Mouse (Mus musculus) lung, postnatal 14 days (tissue): ENCODE measurements around the gene Fbxl4.
"Not testable (repeated sequence)": the region's sequence is repeated elsewhere in the genome, so short reads cannot be mapped to it uniquely, and the experiment has no call there.

Experiments used
- DNase-seq: peaks from one replicate; pipeline ENCODE4 v3.0.0; 2021

The Fbxl4 gene

DNA sequence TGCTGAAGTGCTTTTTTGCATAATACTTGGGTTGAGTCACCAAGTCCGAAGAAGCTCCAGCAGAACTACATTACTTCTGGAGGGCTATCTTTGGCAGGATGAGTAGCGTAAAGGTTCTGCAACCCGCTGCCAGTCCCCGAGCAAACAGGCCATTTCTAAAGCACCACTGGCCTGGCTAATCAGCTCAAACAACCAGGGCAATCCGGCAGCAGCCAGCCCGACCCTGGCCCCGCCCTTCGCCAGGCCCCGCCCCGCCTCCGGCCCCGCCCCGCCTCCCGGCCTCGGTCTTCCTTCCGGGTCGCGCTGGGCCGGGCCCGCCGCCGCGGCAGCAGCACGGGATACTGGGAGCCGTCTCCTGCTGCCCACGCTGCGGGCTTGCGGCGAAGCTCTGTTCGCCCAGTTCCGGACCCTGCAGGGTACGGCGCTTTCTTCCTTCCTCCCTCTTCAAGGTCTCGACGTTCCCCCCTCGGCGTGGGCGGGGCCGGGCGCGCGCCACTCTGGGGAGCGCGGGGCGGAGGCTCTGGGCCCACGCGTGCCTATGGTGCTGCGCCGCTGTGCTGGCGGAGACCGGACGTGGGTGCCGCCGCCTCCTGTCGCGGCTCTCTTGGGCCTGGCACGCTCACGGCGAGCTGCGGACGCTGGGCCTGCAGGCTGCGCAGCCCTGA, at the start of gene Fbxl4:
Gene Fbxl4 (plus strand): TSS at position 278 of the 665 bp plus-strand sequence.
- peak; percentile 84 for DNase-seq

DNA sequence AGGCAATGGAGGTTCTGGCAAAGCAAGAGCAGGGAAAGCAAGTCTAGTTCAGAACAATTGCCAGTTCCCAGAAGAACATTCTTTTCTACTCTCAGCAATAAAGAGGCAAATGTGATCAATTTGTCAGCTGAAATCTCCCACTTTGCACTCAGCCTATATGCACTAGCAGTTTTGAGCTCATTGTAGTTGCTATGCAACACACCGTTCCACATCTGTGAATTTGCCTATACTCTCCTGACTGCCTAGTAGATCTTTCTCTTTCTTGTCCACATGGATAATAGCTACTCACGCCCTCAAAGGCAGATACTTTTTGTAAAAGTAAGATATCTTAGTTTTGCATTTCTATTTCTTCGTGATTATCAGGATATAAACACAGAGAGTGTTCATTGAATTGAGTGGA, 42.8 kb upstream of the Fbxl4 start:
- no peak for DNase-seq

DNA sequence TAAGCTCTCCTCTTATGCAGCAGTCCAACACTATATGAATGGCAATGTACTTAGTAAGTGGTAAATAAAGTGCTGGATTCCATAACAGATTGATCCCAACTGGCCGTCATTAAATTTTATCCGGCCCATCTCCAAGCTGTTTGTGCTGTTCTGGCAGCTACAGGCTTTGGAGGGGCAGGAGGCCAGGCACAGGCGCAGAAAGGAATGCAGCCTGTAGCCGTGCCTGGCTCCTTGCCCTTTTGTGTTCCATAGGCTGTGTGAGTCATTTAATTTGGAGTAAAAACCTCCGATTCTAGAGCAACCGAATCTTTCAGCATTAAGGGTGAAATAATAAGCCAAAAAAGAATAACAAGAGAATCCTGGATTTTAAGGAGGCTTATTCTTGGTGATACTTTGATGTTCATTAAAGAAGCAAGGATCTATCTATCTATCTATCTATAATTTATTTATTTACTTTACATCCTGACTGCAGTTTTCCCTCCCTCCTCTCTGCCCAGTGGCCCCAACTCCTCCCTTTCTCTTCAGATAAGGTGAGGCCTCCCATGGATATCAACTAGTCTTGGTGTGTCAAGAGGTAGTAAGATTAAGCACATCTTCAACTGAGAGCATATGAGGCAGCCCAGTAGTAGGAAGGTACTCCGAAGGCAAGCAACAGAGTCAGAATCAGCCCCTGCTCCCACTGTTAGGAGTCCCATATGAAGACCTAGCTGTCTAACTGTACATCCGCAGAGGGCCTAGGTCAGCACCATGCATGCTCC, 14.3 kb upstream of the Fbxl4 start:
- DNase-seq = no peak

DNA sequence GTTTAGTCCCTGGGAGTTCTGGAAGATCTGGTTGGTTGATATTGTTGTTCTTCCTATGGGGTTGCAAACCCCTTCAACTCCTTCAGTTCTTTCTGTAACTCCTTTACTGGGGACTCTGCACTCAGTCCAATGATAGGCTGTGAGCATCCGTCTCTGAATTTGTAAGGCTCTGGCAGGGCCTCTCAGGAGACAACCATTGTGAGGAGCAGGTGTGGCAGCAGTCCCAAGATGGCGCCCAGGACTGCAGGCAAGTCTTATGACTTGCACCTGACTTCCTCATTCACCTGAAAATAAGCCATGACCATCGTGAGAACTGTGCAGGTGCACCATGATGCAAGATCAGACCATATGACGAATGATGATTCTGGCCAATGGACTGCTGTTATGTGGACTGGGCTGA, 8.3 kb upstream of the Fbxl4 start:
- DNase-seq = not testable (repeated sequence)

DNA sequence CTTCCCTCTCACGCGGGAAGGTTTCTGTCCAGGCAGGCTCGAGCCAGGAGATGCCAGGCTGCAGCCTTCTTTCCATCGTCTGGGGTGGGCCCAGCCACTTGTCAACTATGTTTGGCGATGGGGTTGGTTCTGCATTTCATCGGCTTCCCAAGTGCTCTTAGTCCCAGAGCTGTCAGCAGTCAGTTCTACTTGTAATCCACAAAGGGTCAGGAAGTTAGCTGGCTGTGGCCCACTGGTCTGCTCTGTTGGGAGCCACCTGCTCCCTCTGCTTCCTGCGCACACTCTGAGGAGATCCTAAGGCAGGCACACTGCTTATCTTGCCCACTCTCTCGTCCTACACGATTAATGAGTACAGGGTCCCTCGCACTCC, 573 bp downstream of the Fbxl4 start:
- no peak for DNase-seq

DNA sequence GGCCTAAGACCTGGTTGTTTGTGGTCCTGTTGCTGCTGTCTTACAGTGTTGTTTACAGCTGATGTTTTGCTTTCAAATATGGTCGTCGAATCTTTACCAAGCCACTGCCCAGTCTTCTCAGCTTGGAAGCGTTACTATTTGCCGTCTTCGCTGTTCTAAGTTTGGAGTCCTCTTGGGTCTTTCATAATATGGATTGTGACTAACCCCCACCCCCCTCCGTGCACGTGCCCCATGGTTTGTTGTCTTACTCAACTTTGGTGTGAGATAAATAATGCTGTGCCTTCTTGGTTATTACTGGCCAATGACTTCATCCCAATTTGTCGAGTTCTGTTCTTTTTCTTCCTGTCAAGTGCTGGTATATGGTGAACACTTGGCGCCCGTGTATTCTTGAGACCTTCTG, 1.1 kb downstream of the Fbxl4 start:
- DNase-seq = no peak

DNA sequence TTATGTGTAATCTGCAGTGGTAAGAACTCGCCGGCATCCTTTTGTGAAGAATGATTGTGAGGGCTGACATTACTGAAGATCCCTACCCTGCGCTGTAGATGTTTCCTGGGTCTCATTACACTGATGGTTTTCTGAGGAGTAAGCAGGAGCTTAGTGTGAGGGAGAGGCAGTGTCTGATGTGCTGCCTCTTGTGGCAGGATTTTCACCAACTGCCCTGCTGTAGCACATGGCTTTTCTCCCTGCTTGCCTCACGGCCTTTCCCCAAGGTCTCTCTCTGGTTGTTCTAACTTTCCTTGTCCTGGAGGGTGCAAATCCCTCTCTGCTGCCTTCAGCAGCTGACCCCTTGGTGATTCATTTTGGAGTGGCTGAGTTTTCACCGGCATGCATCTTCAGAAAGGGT, 10.0 kb downstream of the Fbxl4 start:
- DNase-seq = no peak

DNA sequence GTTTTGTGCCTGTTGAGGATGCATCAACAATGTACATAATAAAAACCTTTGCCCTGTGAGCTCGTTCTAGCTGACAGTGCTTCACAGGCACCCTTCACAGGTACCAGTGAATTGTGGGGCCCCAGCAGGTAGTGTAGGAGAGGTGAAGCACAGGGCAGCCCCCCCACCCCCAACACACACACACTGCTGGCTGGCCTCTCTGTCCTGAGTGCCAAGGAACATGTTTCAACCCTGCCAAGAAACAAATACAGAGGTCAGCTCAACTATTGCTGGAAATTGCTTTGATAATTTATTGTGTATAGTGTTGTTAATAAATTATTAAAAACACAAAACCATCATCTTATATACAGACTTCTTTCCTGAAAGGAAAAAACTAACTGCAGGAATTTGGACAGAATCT, 21.2 kb downstream of the Fbxl4 start:
- DNase-seq = no peak

DNA sequence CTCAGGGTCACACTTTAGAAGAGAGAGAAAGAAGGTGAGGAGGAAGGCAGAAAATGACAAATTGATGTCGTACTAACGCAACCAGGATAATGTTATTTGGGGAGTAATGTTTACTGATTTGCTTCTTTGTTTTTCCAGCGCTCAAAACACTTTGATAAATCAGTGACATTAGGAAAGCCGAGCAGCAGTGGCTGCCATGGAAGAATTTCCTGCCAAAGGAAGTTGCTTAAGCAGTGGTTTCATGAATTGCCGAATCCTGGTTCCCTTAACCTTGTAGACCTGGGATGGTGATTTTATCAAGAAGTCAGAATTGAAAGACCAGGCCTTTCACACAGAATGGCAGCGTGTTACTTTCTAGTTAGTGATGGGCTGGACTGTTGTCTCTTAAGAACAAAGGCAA, 23.3 kb downstream of the Fbxl4 start:
- no peak for DNase-seq

DNA sequence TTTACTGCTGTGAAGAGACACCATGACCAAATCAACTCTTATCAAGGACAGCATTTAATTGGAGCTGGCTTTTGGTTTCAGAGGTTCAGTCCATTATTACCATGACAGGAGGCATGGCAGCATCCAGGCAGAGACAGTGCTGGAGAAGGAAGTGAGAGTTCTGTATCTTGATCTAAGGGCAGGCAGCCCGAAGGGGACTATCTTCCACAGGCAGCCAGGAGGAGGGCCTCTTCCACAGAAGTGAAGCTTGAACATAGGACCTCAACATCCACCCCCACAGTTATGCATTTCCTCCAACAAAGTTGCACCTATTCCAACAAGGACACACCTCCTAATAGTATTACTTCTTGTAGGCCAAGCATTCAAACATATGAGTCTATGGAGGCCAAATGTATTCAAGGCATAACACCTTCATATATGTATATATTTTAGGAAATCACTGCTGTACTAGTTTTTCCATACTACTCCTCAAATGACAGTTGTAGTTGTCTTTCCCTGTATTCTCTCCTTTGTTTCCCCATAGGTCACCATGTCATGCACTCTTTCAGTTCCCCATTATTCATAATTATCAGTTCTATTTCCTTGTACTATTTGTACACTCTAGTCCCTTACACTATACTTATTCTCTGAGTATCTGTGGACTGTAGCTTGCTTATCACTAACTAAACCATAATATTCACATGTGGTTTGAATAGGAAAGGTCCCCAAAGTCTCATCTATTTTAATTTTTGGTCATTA, 26.4 kb downstream of the Fbxl4 start:
- no peak for DNase-seq

DNA sequence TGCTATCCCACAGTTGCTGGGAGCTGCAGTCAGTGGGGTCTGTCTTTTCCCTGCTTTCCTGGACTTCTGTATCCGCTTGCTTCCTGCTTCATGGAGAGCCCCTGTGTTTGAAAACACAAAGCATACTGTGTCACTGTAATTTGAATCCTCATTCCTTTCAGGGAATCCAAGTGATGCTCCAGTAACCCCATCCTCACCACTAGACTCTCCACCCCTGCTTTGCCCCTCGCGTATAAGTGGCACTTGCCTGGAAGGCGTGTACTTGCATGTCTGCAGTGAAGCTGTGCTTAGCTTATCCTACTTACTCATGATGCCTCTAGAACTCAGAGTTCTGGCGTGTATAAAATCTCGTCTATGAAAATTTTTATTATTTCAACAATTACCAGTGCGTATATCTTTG, 32.7 kb downstream of the Fbxl4 start:
- DNase-seq = no peak

DNA sequence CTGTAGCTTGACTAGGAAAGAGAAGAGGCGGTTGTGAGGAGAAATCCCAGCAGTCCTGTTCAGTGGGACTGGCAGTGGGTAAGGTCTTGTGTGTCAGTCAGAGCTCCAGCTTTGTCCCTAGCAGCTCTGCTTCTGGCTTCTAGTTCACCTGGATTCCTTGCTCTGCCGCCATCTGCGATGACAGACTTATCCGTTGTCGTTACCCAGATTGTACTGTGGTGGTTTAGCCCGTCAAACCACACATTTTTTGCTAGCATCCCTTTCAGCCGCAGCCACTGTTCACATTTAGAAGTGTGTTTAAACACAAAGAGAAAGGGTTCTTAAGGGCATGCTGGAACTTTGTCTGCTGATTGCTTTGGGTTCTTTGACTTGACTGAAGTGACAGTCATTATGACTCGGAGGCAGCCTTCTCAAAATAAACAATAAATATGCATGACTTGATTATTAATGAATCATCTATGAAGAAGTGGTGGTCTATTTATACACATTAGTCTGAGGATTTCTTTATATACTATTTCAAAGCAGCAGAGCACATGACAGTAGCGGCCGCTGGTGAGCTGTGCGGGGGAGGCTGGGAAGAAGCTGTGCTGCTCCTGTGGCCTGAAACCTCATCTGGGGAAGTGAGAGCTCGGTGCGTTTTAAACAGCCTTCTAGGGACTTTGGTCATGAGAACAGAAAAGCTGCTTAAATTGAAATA, 35.6 kb downstream of the Fbxl4 start:
- no peak for DNase-seq

DNA sequence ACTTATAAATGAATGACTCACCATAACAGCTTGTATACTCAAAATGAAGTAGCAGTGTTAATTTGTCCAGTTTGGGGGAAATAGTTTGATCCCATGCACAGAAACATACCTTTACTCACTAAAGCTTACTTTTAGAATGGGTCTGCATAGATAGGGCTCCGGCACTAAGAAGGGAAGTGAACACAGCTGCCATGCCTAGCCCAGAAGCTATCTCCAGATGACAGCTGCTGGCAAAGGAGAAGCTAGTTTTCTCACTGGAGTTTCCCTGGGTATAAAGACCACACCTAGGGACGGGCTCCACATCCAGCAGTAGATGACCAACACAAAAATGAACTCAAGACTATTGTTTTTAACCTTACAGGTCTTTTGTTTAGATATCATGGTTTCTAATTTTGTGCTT, 38.1 kb downstream of the Fbxl4 start:
- no peak for DNase-seq

DNA sequence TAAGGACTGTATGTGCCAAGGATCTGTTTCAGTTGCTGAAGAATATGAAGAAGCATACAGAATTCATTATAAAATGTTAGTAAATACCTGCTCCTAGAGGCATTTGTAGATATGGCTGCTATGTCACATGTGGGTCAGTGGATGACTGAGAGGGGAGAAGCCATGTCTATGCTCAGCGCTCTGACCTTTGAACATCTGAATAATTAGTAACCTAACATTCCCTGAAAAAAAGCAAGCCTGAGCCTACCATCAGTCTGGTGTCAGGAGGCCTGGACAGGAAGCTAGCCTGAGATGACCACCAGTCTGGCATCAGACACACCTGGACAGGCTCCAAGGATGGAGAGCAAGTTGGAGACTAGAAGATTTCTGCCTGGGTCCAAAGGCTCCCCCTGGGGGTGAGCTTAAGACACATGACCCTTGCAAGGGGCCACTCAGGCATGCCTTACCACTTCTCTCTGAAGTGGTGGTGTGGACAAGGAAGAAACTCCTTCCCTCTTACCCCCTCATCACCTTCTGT, 39.2 kb downstream of the Fbxl4 start:
- no peak for DNase-seq

DNA sequence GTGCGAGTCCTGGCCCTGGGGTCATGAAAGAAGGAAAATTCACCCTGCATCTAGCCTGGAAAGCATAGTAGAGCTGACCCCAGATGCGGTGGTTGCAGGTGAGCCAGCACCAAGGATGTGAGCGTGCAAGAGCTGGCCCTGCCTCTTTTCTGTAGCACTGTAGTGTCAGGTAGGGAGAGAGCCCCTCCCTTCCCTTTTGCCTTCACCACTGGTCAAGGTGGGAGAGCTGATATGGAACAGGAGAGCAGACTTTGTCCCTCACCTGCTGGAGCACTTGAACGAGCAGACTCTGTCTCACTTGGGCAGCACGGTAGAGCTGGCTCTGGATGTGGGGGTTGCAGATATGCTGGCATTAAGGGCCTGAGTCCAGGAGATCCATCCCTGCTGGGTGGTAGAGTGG, 39.7 kb downstream of the Fbxl4 start:
- DNase-seq = no peak

DNA sequence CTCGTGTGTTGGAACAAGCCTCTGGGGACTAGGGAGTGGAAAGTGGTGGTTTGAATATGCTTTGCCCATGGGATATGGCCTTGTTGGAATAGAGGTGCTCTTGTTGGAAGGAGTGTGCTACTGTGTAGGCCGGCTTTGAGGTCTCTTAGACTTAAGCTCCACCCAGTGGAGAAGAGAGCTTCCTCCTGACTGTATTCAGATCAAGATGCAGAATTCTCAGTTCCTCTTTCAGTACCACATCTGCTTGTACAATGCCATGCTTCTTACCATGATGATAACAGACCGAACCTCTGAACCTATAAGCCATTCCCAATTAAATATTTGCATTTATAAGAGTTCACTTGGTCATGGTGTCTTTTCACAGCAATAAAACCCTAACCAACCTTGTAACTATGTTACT, 44.7 kb downstream of the Fbxl4 start:
- DNase-seq = no peak

DNA sequence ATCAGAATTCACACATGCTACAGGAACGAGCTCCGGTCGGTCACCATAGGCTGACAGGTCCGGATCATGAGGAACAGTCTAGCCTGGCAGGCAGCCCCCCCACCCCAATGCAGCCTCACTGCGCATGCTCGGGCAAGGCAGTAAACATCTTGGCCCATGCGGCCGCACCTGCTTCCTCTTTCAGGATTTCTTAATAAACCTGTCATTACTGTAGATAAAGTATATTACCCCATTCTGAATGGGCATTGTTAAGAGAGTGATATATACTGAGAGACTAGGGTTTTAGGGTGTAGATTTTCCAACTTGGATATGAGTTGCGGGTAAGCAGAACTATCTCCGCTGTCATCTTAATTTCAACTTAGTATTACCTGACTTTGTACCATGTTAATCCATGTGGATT, 45.6 kb downstream of the Fbxl4 start:
- DNase-seq = no peak

DNA sequence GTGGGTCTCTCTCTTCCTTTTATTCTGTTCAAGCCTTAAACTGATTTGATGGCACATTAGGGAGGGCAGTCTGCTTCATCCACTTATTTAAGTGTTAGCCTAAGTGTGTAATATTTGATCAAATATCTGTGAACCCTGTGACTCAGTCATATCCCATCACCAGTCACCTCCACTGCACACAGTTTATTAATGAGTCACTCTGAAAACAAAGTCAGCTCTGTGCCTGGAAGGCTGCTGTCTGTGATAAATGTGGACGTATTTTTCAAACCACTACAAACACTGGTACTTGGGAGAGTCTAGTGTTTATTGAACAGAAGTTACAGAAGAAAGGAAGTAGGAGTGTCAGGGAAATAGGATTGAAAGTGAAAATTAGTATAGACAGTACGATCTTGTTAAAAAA, 63.3 kb downstream of the Fbxl4 start:
- no peak for DNase-seq

DNA sequence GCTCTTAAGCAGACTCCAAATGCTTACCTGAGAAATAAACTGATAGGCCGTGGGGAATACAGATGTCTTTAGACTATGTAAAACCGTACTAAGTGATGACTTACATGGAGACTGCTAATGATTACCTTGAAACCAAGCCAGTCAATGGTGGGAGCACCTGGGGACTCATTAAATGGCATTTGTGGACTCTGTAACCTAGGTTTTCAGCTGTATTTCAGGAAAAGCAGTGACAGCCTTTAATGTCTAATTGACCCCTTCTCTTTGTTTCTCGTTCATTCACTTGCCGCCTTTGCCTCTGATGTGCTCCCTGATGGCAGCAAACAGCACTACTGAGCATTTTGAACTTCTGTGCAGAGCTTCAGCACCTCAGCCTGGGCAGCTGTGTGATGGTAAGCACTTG, 65.1 kb downstream of the Fbxl4 start:
- no peak for DNase-seq

DNA sequence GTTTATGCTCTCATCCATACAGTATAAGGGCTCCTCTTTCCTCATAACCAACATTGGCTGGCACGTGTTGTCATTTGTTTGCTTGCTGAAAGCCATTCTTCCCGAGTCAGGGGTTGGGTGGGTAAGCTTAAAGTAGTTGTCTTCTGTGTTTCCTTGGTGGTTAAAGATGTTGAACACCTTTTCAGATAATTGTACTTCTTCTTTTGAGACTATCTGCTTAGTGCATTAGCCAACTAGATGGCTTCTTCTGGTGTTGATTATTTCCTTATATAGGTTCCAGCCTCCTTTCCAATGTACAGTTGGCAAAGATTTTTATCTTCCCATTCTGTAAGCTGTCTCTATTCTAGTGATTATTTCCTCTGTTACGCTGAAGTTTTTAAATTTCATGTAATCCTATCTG, 70.8 kb downstream of the Fbxl4 start:
- no peak for DNase-seq

DNA sequence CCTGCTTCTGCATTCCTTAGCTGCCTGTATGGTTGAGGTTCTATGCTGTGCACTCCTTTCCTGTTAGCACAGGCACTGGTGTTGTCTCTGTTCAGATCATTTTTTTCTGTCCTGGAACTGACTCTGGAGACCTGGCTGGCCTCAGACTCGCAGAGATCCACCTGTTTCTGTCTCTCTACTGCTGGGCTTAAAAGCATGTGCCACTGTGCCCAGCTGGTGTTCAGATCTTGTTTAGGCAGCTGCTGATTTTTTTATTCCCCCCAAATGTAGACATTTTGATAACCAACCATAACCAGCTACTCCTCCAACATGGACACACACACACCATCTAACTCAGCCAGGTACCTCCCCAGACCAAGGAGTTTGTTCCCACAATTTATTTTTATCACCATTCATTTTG, 112.2 kb downstream of the Fbxl4 start:
- DNase-seq = no peak

DNA sequence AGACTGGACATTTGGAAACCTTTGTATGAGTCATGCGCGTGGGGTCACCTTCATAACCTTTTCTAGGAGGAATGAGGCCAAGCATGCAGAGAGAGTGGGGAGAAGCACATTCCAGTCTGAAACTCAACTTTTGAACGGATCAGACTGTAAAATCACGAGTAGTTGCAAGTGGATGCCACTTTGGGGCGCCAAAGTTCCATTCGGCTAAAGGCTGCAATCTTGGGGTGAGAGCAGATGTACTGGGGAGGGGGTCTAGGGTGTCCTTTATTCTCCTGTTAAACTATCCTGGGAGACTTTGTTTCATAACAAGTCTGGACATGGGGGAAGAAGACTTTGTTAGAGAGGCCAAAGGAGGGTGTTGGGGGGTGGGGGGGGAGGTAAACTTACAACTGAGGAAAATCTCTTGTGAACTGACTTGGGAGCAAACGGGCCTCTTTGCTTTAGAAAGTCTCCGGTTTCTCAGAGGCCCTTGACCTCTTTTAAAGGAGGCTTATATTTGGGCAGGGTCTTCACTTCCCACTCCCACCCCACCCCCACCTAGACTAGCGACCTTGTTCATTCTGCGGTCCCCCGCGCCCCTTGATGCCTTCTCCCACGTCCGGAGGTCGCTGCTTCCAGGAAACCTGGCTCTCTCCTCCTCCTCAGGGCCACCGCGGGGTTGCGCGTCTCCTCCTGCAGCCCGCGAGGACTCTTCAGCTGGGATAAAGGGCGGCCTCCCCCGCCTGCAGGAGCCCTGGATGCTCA, 119.8 kb downstream of the Fbxl4 start:
- DNase-seq = no peak
